Mouse (Mus musculus): ENCODE results near the gene Anxa4.

Gene Anxa4

DNA sequence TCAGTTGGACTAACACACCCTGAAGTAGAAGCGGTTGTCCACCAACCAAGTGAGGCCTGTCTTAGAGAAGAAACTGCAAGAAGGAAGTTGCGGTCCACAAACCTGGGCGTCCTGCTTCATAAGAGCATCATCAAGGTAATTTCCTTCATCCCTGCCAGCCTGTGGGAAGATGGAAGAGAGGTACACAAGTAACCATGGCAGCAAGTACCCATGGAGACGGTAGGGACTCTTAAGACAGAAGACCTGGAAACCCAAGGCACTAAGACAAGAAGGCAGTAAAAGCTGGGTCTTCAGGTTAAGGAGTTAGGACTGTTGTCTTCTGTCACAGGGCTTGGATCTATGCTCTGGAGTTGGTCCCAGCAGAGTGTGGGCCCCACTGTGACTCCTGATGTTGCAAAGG lies 42.4 kb downstream of the Anxa4 start:
- H3K27me3 ChIP-seq (ENCODE audit: control insufficient read depth, insufficient read depth, low read length, poor library complexity, severe bottlenecking): no peaks in the 10 kb centered on the region
- no peaks in the 10 kb centered on the region for H3K36me3 ChIP-seq (ENCODE audit: control insufficient read depth, insufficient read depth, low read length, poor library complexity, severe bottlenecking)
- no peak for DNase-seq (ENCODE audit: low read depth, low spot score)

DNA sequence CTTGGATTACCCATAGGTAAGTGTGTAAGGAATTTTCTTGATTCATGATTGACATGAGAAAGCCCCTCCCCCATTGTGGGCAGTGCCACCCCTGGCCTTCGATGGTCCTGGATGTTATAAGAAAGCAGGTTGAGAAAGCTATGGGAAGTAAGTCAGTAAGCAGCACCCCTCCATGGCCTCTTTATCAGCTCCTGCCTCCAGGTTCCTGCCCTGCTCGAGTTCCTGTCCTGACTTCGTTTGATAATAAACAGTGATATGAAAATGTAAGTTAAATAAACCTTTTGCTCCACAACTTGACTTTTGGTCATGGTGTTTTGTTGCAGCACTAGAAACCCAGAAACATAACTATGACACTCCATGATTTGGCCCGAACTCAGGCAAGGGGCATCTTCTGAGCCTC lies 43.6 kb downstream of the Anxa4 start:
- H3K36me3 ChIP-seq (ENCODE audit: control insufficient read depth, insufficient read depth, low read length, poor library complexity, severe bottlenecking): no peaks in the 10 kb centered on the region
- DNase-seq (ENCODE audit: low read depth, low spot score): no peak
- H3K27me3 ChIP-seq (ENCODE audit: control insufficient read depth, insufficient read depth, low read length, poor library complexity, severe bottlenecking): no peaks in the 10 kb centered on the region

DNA sequence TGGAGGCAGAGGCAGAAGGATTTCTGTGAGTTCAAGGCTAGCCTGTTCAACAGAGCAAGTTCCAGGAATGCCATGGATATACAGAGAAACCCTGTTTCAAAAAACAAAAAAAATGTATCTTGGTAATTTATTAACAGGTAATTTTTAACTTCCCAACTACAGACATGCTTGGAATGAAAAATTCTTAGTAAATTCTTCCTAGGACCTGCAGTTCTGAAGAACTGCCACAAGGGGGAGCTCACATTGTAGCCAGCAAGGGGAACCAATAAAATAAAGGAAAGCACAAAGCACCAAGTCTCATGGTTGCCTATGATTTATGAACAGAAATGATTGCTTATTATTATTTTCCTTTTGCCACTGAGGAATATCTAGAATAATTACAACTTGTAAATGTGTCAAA lies 46.2 kb downstream of the Anxa4 start:
- peak; percentile 75 for DNase-seq (ENCODE audit: low read depth, low spot score)
- Histone ChIP-seq H3K36me3 (ENCODE audit: control insufficient read depth, insufficient read depth, low read length, poor library complexity, severe bottlenecking) (no peaks in the 10 kb centered on the region), H3K27me3 (ENCODE audit: control insufficient read depth, insufficient read depth, low read length, poor library complexity, severe bottlenecking) (no peaks in the 10 kb centered on the region)

DNA sequence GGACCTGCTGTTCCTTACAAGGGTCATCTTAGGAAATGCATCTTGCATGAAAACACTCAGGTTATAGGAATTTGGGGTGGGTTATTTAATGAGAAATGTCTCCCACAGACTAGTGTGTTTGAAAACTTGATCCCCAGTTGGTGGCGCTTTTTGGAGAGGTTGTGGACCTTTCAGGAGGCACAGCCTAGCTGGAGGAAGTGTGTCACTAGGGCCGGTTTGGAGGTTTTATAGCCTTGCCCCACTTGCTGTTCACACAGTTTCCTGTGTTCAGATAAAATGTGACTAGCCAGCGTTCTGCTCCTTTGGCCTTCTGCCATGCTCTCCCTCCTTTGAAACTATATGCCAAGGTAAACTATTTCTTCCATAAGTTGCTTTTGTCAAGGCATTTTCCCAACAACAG lies 52.7 kb downstream of the Anxa4 start:
- no peak for DNase-seq (ENCODE audit: low read depth, low spot score)
- H3K36me3 ChIP-seq (ENCODE audit: control insufficient read depth, insufficient read depth, low read length, poor library complexity, severe bottlenecking): no peaks in the 10 kb centered on the region

DNA sequence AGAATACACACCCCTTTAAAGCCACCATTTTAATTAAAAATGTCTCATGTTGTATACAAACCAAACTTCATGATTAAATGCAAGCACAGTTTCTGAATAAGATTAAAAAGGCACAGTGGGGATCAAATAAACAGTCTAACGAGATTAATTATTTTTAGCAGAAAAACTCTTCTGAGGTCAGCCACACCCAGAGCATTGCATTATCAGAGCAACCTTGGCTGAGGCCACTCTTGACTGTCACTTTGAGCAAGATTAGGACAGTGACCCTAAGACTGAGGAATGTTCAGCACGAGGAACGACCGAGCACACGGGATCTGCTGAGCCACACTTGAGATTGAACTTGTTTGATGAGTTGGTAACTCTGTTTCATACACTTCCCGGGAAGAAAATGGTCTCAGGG lies 56.6 kb downstream of the Anxa4 start:
- H3K27me3 ChIP-seq (ENCODE audit: control insufficient read depth, insufficient read depth, low read length, poor library complexity, severe bottlenecking): no peaks in the 10 kb centered on the region
- DNase-seq (ENCODE audit: low read depth, low spot score): no peak
- no peaks in the 10 kb centered on the region for H3K36me3 ChIP-seq (ENCODE audit: control insufficient read depth, insufficient read depth, low read length, poor library complexity, severe bottlenecking)

More for the DNA sequence above, 52.7 kb downstream of the Anxa4 start:
- H3K27me3 ChIP-seq (ENCODE audit: control insufficient read depth, insufficient read depth, low read length, poor library complexity, severe bottlenecking): no peaks in the 10 kb centered on the region

DNA sequence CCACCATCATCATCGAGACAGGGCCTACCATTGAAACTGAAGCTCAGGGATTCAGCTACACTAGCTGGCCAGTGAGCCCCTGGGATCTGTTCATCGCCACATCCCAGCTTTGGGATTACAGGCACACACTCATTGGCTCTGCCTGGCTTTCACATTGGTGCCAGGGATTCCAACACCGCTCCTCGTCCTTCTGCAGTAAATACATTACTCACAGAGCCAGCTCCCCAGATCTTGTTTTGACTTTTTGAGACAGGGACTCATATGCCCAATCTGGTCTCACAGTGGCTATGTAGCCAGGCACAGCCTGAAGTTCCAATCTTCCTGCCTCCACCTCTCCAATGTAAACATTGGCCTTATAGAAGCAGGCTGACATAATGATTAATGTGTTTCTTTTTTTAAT lies 57.1 kb downstream of the Anxa4 start:
- Histone ChIP-seq H3K36me3 (ENCODE audit: control insufficient read depth, insufficient read depth, low read length, poor library complexity, severe bottlenecking) (no peaks in the 10 kb centered on the region), H3K27me3 (ENCODE audit: control insufficient read depth, insufficient read depth, low read length, poor library complexity, severe bottlenecking) (no peaks in the 10 kb centered on the region)
- DNase-seq (ENCODE audit: low read depth, low spot score): no peak

DNA sequence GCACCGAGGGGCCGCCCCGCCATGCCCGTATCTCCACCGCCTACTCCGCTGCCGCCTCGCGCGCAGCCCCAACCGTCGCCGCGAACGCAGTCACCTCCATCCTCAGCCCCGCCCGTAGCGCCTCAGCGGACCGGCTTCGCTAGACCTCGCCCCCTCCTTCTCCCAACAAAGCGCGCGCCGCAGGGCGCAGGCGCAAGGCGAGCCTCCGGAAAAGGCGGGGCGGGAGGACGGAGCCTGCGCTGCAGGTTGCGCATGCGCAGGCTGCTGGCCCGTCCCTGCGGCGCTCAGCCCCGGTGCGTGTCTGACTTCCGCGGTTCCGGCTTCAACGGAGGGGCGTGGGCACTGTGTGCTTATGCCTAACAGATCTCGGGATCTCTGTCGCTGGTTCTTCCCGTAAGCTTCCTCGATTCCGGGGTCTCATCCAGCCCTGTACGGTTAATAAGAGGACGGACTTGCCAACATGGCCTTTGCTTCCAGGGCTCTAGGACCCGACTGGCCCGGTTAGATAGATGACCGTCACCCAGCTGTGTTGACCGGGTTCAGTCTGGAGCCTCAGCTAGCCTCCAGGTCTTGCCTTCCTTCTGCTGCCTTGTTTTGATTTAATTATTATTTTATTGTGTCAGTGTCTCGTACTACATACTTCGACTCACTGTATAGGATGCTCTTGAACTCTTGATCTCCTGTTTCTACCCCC lies 60.1 kb downstream of the Anxa4 start, which contains the start of gene Gmcl1:
Gmcl1 (minus strand) TSS at position 201 of the 694 bp plus-strand sequence.
- H3K27me3 ChIP-seq (ENCODE audit: control insufficient read depth, insufficient read depth, low read length, poor library complexity, severe bottlenecking): no peaks in the 10 kb centered on the region
- DNase-seq (ENCODE audit: low read depth, low spot score): peak; percentile 98
- H3K36me3 ChIP-seq (ENCODE audit: control insufficient read depth, insufficient read depth, low read length, poor library complexity, severe bottlenecking): no peaks in the 10 kb centered on the region

DNA sequence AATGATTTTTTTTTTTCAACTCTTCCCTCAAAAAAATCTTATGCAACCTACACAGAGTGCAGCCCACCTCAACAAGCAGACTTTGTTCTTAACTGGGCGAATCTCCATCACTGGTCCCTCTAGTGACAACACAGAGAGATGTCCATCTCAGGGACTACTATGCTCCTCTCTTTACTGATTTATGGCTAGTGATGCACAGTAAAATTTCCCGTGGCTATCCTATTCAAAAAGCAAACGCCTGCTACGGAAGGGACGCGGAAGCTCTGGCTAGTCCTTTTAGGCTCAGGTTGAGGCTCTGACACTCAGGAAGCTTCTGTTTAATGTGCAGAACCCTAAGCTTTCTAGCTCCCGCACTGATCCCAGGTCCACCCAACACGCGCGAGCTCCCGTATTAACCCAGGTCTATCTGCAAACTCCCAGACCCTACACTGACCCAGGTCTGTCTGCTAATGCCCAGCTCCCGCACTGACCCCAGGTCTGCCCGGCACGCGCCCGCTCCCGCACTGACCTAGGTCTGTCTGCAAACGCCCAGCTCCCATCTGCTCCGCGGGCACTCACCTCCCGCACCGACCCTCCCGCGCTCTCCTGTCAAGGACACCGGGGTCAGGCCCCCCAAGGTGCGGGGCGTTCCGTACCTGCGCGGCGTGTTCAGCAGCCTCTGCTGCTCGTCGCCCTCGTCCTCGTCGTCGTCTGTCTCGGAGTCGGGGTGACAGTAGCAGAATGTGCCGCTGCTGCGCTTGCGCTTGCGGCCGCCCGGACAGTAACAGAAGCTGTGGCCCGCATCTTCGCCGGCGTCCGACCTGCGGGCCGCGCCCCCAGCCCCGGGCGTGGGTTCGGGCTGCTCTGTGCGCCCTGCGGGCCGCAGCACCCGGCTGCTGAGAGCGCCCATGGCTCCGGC lies 60.9 kb downstream of the Anxa4 start:
- Histone ChIP-seq H3K36me3 (ENCODE audit: control insufficient read depth, insufficient read depth, low read length, poor library complexity, severe bottlenecking) (no peaks in the 10 kb centered on the region), H3K27me3 (ENCODE audit: control insufficient read depth, insufficient read depth, low read length, poor library complexity, severe bottlenecking) (no peaks in the 10 kb centered on the region)
- peak; percentile 19 for DNase-seq (ENCODE audit: low read depth, low spot score)

DNA sequence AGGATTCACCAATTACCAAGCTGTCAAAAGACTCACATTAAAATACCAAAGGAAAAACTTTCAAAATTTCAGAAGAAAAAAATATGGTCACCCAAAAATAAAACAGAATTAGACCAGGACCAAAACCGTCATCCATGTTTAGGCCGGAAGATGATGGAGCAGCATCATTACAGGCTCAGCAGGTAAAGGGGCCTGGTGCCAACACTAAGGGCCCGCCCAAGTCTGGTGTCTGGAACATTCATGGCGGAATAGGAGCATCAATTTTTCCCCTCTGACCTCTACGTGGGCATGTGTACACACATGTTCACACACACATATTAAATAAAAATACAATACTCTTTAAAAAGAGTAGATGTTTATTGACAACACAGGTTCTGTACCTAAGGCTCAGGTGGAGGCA lies 64.7 kb downstream of the Anxa4 start:
- 0 out of 2 replicates have a peak, but pooled peaks cover 2% of the 10 kb centered on the region for H3K36me3 ChIP-seq (ENCODE audit: control insufficient read depth, insufficient read depth, low read length, poor library complexity, severe bottlenecking)
- DNase-seq (ENCODE audit: low read depth, low spot score): no peak

DNA sequence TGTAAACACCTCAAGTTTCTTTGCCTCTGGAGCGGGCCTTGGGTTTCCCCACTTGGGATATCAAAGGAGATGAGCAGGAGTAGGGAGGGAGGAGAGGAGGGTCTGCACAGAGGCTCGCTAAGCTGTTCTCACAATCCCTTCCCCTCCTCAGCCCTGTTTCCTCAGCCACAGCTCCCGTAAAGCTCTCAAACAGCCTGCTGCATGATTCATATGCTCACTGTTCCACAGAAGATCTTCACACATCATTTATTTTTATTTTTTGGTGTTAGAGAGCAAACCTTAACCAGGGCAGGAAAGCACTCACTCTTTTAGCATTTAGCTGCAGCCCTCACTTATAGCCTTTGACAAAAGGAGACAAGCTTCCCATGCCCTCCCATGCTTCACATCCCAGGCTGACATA lies 71.4 kb downstream of the Anxa4 start:
- Histone ChIP-seq H3K36me3 (ENCODE audit: control insufficient read depth, insufficient read depth, low read length, poor library complexity, severe bottlenecking) (0 out of 2 replicates have a peak, but pooled peaks cover 2% of the 10 kb centered on the region), H3K27me3 (ENCODE audit: control insufficient read depth, insufficient read depth, low read length, poor library complexity, severe bottlenecking) (no peaks in the 10 kb centered on the region)
- DNase-seq (ENCODE audit: low read depth, low spot score): no peak

More for the DNA sequence above, 64.7 kb downstream of the Anxa4 start:
- no peaks in the 10 kb centered on the region for H3K27me3 ChIP-seq (ENCODE audit: control insufficient read depth, insufficient read depth, low read length, poor library complexity, severe bottlenecking)

DNA sequence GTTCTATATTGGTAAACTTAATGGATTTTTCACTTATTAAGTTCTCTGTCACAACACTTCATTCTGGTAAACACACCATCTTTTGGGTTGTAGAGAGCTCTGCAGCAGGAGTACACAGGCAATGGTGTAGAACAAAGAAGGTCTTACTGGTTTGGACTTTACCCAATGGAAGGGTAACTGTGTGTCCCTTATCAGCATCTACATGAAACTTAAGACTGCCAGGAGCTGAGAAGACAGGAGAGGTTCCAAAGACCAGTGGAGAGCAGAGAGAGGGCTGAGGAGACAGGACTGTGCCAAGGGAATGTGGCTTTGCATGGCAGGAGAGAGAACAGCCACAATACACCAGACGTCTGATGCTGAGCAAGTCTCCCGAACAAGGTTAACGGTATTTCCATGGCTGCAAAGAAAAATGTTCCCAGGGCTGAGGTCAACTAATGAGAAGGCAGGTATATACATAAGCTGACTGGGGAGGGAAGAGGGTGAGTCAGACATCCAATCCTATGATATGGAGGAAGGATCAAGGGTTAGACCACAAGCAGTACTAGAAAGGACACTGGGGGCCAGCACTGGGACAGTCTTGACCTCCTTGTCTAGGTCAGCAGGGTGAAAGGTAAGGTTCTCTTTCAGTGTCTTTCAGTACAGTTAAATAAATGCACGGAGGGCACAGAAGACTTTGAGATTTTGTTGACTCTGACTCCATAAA lies 85.2 kb downstream of the Anxa4 start:
- peaks cover 11% of the 10 kb centered on the region for H3K36me3 ChIP-seq (ENCODE audit: control insufficient read depth, insufficient read depth, low read length, poor library complexity, severe bottlenecking)
- DNase-seq (ENCODE audit: low read depth, low spot score): no peak
- H3K27me3 ChIP-seq (ENCODE audit: control insufficient read depth, insufficient read depth, low read length, poor library complexity, severe bottlenecking): no peaks in the 10 kb centered on the region

DNA sequence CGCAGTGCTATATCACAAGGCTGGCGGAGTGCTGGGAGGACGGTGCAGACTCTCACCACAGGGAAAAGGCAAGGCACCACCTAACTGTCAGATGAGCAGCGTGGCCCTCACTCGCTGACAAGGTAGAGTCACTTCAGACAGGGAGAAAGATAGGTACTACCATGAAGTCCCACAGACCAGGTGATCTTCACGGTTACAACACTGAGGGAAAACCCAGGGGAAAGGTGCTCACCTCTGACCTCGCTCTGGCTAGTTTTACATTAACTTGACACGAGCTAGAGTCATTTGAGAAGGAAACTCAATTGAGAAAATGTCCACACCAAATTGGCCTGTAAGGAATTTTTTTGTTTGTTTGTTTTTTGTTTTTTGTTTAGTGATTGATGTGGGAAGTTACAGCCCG lies 90.8 kb downstream of the Anxa4 start:
- DNase-seq (ENCODE audit: low read depth, low spot score): no peak
- Histone ChIP-seq H3K36me3 (ENCODE audit: control insufficient read depth, insufficient read depth, low read length, poor library complexity, severe bottlenecking) (peaks cover 18% of the 10 kb centered on the region), H3K27me3 (ENCODE audit: control insufficient read depth, insufficient read depth, low read length, poor library complexity, severe bottlenecking) (no peaks in the 10 kb centered on the region)

DNA sequence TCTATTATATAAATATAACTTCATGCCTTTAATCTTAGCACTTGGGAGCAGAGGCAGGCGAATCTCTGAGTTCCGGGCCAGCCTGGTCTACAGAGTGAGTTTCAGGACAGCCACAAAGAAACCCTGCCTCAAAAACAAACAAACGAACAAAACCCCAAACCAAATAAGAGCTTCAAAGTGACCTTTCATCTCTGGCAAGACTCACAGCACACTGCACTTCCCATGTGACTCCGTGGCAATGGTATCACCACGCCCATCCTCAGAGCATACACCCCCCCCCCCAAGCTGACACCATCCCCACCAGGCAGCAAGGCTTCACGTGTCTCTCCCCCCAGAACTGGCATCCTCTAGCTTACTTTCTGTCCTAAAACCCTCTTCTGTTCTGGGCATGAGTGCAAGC lies 95.5 kb downstream of the Anxa4 start:
- DNase-seq (ENCODE audit: low read depth, low spot score): no peak
- no peaks in the 10 kb centered on the region for H3K27me3 ChIP-seq (ENCODE audit: control insufficient read depth, insufficient read depth, low read length, poor library complexity, severe bottlenecking)
- peaks cover 9% of the 10 kb centered on the region; the same call in 1 of the 2 replicates for H3K36me3 ChIP-seq (ENCODE audit: control insufficient read depth, insufficient read depth, low read length, poor library complexity, severe bottlenecking)

DNA sequence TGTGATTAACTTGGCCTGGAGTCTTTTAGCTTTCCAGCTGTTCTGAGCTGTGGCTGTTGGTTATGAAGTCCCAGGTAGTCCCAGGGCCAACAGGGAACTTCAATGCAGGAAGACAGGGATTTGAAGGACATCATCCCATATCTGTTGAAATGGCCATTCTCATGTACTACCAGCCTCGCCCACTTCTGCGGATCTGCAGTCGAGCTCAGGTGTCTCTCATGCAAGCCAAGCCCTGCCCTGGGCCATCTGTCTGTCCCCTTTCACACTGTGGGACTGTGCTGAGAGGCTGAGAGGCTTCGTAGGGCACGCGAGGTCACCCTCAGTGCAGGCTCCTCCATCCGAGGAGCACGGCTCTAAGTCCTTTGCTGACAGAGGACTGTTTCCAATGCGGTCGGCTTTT lies 97.2 kb downstream of the Anxa4 start:
- Histone ChIP-seq H3K27me3 (ENCODE audit: control insufficient read depth, insufficient read depth, low read length, poor library complexity, severe bottlenecking) (no peaks in the 10 kb centered on the region), H3K36me3 (ENCODE audit: control insufficient read depth, insufficient read depth, low read length, poor library complexity, severe bottlenecking) (peaks cover 5% of the 10 kb centered on the region; the same call in 1 of the 2 replicates)
- no peak for DNase-seq (ENCODE audit: low read depth, low spot score)

DNA sequence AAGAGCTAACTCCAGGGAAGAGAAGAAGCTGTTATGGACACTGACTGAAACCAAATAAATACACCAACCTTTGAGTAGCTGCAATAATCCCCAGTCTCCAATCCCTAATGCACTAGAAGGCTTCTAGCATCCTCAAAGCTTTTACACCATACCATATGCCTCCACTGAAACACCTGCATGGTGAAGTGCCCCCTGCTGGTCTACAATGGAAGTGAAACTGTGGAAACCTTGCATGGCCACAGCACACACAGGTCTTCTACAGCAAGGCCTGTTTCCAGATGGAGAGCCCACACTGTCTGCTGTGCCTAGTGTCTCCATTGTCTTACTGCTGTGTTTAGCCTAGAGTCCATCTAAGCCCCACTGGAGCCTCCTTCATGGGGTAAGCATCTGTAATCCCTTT lies 98.9 kb downstream of the Anxa4 start:
- peak; percentile 83 for DNase-seq (ENCODE audit: low read depth, low spot score)
- peaks cover 5% of the 10 kb centered on the region; the same call in 1 of the 2 replicates for H3K36me3 ChIP-seq (ENCODE audit: control insufficient read depth, insufficient read depth, low read length, poor library complexity, severe bottlenecking)

More for the DNA sequence above, 98.9 kb downstream of the Anxa4 start:
- no peaks in the 10 kb centered on the region for H3K27me3 ChIP-seq (ENCODE audit: control insufficient read depth, insufficient read depth, low read length, poor library complexity, severe bottlenecking)
